Mouse (Mus musculus): ENCODE results near the gene Arhgap45.

Arhgap45 gene

DNA sequence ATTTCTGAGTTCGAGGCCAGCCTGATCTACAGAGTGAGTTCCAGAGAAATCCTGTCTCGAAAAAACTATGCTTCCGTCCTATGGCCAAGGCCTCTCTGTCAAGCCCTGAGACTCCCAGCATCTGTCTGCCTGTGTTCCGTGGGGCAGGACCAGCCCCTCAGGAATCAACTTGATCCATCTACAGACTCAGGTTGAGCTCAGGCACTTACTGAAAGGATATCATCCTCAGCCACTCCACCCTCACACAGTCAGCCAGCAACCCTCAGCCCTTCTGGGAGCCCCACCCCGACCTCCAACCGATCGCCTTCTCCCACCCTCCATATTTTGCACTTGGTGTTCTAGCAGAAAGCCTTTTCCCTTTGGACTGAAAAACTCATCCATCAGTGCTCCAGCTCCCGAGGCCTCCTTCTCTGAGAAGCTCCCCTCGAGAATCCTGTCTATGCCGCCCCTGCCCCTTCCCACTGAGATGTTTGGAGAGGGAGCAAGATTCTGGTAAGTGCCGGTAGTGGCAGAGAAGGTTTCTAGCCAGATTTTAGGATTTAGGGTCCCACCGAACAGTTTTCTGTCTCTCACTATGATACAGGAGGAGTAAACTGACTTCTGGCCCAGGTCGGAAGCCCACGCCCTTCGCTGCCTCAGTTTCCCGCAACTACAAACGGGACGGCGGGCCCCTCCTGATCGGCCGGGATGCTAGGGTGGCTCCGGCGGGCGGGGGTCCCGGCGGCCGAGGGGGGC, 28.5 kb upstream of the Arhgap45 start:
- DNase-seq = no peak

DNA sequence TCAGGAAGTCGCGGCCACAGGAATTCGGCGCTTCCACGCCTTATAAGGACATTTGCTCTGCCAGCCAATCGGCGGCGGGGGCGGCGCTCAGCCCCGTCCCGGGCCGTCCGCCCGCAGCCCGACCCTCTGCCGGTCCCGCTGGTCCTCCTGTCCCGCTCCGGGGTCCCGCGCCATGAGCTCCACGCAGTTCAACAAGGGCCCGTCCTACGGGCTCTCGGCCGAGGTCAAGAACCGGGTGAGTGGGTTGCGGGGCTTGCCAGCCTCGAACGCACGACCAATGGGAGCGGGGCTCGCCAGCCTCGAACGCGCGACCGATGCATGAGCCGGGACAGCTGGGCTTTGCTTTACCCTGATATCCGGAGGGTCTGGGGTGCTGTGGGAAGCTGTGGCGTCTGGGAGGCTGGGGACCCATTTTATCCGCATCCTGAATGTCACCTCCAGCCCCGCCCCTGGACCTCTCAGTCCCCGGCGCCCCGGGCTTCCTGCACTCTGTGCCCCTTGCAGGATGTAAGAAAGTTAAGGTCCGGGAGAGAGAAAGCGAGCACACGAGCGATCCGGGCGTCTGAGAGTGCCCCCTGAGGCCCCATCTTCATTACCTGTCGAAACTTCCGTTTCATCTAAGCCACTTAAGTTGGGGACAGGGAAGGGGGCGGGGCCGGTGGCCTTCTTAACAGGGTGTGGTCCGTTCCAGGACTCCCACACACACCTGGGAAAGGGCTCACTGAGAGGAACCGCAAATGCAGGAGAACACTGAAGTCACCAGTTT, 27.8 kb upstream of the Arhgap45 start, which contains the start of gene Cnn2:
Gene Cnn2 (plus strand): TSS at position 79 of the 766 bp plus-strand sequence.
- DNase-seq = peak; percentile 87

DNA sequence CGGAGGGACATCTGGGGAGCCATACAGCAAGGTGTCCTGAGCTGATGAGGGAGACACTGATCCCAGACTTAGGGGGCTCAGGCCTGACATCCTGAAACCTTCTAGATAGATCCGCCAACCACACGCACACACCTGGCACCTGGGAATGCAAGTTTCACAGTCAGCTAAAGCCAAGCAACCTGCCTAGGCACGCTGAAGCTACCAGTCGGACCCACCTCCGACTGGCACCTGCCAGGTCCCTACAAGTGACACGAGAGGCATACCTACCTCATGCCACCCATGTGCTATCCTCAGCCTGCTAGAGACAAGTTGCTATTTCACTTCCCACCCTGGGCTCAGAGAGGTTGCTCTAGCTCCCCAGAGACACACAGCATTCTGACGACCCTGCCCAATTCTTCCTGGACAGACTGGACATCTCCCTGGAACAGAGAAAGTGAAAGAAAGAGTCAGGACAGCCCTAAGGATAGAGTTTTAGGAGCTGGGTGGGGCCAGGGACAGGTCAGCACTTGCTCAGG, 27.1 kb upstream of the Arhgap45 start:
- no peak for DNase-seq

DNA sequence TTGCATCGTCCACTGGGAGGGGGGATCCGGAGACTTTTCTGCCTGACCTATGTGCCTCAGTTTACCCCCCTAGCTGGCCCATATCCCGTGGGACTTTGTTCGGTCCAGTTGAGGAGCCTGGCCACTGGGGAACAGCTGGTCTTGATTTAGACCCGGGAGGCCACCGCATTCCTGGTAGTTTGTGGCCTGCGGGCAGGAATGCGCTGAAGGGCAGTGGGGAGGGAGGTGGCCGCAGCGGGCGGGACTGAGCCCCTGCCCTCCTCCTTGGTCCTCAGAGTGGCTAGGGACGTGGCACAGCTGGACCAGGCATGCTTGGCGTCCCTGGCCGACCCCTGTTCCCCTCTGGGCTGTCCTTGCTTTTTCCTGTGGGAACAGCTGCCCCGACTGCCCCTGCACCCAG, 26.6 kb upstream of the Arhgap45 start:
- peak; percentile 63 for DNase-seq

DNA sequence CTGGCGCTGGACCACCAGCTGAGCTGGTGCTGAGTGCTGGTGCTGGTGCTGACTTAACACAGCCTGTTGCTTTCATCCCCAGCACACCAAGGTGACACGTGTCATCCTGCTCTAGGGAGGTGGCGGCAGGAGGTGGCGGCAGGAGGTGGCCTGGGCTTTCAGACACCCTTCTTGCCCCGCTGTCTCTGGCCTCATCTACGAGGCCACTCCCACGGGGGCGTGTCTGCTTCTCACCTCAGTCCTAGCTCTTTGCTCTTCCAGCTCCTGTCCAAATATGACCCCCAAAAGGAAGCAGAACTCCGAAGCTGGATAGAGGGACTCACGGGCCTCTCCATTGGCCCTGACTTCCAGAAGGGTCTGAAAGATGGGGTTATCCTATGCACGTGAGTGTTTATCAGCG, 25.4 kb upstream of the Arhgap45 start:
- no peak for DNase-seq

DNA sequence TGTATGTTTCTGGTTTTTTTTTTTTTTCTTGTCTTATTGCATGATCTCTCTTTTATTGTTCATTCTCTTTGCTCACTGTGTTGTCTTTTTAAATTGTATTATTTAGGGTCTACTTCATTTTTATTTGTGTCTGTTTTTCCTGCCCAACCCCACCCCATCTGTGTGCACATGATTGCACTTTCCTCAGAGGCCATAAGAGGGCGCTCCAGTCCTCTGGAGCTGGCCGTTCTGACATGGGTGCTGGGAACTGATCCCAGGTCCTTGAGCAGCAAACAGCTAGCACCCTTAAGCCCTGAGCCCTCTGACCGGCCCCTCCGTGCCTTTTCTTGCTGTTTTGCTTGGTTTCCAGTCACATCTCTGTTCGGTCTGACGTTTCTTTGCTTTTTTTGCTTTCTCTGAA, 24.9 kb upstream of the Arhgap45 start:
- DNase-seq = no peak

DNA sequence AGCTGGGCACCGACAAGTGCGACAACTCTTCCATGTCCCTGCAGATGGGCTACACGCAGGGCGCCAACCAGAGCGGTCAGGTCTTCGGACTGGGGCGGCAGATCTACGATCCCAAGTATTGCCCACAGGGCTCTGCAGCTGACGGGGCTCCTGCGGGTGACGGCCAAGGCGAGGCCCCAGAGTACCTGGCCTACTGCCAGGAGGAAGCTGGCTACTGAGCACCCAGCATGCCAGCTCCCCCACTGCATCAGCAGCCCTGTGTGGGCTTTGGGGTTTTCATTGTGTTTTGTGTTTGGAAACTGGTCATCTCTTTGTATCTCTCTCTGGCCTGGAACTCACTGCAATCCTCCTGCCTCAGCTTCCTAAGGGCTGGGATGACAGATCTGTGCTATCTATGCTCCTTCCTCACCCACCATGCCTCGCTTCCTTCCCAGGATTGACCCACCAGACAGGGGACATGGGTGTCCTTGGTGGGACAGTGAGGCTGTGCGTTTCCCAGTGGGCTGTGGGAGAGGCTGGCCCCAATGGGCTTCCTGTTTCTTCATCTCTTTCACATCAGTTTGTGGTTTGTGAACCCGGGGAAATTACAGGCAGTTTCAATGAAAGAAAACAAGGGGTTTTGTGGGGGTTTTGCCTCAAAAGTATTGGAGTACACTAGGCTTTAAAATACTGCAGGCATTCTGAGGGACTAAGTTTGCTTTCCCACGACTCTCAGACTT, 21.9 kb upstream of the Arhgap45 start:
- DNase-seq = peak; percentile 64

DNA sequence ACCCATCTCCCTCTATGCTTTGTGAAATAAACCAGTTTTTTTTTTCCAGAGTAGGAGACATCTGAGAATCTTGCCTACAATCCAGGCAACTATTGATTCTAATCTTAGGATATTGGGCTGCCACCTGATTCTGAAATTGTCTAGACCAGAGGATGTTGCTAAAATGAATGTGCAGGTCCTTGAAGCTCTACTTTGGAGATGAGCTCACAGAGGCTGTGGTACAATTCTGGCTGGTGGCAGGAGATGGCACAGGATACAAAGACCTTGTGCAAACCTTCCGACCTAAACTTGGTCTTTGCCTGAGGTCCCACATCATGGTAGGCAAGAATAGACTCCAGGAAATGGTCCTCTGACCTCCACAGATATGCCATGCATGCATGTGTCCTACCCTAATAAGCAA, 20.8 kb upstream of the Arhgap45 start:
- no peak for DNase-seq

DNA sequence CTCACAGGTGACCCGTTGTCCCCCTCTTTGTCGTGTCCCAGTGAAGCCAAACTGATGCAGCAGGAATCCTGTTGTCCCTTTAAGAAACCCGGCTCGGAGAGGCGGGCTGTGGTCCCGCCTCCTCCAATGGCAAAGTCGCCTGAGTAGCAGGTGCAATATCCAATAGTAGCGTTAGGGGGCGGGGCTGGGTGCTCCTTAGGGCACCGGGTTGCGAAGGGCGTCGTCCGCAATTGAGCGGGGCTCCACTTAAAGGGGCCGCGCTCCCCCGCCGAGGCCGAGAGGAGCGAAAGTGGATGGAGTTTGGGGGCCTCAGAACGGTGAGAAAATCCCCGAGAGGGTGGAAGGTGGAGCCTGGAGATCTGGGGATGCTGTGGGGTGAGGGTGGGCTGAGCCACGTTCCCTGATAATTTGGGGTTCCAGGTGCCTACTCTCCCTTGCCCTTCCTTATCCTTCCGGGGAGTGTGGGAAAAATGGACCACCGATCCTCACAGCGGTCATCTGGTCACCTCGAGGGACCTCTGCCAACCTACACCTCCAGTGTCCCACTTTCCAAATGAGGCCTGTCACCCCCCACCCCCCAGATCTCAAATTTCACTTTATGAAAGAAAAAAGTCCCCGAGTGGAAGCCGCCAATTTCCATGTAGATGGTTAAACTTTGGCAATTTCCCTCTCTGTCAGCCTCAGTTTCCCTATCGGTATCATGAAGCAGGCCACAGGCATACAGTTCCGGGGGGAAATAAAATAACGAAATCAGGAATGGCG, 20.0 kb upstream of the Arhgap45 start, which contains the start of gene Abca7:
Gene Abca7 (plus strand): TSS at position 223 of the 762 bp plus-strand sequence.
- peak; percentile 97 for DNase-seq

DNA sequence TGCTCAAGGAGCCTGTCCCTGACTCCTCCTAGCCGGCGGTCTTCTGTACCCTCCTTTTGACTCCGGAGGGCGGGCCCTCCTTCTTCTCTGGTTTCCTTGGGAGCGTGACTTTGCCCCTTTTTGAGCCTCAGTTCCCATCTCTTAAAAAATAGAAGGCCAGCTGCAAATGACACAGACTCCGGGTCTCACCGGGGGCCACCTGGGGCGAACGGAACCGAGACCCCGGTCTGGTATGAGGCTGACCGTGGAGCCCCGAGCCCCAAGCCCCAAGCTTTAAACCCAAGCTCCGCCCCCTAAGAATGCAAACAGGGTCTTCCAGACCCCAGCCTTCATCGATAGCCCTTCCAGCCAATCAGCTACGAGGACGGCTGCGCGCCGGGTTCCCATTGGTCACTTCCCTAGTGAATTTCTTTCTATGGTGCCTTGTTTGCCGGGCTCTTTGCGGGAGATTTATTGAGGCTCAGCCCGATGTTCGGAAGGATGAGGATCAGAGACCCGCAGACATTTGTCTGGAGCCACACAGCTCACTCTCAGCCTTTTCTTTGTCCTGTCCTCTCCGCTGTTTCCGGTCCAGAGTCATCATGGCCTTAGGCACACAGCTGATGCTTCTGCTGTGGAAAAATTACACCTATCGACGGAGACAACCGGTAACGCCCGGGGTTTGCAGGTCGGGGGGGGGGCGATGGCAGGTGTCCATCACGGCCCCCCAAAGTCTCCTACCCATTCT, 19.3 kb upstream of the Arhgap45 start:
- peak; percentile 80 for DNase-seq

DNA sequence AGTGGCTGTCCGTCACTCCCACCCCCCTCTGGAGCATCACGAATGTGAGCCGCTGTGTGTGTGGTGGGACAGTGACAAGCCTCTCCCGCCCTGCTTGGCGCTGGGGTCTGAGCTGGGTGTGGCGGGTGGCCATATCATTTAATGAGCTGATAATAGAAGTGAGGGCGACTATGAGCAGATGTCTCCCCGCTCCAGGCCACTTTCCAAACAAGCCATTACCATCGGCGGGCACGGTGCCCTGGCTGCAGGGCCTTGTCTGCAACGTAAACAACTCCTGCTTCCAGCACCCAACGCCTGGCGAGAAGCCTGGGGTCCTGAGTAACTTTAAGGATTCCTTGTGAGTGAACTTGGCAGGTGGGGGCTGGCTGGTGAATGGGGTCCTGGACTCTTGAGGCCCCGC, 18.6 kb upstream of the Arhgap45 start:
- DNase-seq = no peak

DNA sequence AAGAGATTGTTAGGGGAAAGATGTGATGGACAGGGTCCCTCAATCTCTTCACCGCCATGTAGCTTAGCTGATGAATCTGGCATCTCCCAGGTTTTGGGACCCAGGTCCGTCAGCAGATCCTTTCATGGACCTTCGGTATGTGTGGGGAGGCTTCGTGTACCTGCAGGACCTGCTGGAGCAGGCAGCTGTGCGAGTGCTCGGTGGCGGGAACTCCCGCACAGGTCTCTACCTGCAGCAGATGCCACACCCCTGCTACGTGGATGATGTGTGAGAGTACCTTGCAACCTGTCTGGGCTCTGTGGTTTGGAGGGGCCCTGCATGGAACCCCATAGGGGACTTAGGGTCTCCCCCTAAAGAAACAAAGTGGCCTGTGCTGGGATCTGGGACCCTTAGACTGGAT, 14.5 kb upstream of the Arhgap45 start:
- no peak for DNase-seq

DNA sequence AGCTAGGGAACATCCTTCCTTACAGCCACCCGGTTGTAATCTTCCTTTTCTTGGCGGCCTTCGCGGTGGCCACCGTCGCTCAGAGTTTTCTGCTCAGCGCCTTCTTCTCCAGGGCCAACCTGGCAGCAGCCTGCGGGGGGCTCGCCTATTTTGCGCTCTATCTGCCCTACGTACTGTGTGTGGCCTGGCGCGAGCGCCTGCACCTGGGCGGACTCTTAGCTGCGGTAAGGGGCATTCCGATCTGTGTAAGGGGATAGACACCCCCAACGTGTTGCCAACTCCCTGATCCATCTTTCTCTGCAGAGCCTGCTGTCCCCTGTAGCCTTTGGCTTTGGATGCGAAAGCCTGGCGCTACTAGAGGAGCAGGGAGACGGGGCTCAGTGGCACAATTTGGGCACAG, 13.6 kb upstream of the Arhgap45 start:
- no peak for DNase-seq

DNA sequence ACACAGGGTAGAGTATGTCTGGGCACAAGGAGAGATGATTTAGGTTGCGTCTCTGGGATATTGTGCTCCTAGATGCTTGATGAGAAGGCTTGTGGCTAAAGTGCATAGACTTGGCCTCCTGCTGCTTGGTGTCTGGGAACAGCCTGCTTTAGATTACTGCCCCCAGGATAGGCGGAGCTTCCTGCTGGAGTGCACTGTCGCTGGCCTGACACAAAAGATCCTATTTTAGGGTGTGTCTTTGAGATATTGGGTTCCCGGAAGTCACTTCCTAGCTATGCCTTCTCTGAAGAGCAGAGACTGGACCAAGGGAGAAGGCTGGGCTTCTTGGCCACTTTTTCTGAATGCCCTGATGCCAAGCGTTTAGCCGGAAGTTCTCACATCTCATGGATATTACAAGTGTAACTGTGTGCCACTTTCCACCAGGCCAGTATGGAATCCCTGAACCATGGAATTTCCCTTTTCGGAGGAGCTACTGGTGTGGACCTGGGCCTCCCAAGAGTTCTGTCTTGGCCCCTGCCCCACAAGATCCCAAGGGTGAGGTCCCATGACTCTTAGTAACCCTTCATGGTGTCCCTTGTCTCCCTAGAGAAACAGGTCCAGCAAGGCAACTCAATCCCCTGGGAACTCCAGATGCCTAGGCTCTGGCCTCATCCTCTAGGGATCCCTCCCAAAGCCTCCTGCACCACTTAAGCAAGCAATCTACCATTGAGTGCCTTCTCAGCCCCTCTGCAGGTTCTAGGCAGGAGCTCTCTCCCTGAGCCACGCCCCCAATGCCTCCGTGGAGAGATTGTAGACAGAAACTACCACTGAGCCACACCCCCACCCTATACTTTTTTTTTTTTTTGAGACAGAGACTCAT, 12.8 kb upstream of the Arhgap45 start:
- no peak for DNase-seq

DNA sequence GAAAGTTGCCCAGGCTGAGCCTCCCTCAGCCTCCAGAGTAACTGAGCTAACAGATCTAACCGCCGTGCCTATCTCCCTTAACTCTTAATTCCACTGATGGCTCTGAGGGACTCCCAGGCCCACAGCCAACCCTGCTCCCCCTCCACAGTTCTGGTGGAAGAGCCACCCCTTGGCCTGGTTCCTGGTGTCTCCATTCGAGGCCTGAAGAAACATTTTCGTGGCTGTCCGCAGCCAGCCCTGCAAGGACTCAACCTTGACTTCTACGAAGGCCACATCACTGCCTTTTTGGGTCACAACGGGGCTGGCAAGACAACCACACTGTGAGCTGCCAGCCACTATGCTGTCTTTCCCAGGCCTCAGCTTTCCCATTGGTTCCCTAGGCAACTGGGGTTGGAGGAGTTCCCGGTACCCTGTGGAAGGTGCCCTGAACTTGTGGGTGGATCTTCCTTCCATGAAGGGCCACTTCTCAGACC, 12.2 kb upstream of the Arhgap45 start:
- DNase-seq = no peak

DNA sequence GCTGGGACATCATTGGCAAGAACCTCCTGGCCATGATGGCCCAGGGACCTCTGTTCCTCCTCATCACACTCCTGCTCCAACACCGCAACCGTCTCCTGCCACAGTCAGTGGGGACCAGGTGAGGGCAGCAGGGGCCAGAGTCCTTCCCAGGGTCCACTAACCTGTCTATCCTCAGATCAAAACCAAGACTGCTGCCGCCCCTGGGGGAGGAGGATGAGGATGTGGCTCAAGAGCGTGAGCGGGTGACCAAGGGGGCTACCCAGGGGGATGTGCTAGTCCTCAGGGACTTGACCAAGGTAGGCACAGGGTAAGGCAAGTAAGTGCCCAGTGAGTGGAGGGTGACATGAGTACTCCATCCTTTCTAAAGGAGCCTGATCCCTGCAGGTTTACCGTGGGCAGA, 4.7 kb upstream of the Arhgap45 start:
- DNase-seq = no peak

DNA sequence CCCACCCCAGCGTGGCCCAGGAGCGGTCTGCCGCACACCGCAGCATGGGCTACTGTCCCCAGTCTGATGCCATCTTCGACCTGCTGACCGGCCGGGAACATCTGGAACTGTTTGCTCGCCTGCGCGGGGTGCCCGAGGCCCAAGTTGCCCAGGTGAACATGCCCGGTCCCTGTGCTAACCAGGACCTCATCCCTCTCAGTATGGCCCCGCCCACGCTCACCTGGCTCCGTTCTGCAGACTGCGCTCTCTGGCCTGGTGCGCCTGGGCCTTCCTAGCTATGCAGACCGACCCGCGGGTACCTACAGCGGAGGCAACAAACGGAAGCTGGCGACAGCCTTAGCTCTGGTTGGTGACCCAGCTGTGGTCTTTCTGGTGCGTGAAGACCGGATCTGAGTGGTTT, 2.8 kb upstream of the Arhgap45 start:
- no peak for DNase-seq

DNA sequence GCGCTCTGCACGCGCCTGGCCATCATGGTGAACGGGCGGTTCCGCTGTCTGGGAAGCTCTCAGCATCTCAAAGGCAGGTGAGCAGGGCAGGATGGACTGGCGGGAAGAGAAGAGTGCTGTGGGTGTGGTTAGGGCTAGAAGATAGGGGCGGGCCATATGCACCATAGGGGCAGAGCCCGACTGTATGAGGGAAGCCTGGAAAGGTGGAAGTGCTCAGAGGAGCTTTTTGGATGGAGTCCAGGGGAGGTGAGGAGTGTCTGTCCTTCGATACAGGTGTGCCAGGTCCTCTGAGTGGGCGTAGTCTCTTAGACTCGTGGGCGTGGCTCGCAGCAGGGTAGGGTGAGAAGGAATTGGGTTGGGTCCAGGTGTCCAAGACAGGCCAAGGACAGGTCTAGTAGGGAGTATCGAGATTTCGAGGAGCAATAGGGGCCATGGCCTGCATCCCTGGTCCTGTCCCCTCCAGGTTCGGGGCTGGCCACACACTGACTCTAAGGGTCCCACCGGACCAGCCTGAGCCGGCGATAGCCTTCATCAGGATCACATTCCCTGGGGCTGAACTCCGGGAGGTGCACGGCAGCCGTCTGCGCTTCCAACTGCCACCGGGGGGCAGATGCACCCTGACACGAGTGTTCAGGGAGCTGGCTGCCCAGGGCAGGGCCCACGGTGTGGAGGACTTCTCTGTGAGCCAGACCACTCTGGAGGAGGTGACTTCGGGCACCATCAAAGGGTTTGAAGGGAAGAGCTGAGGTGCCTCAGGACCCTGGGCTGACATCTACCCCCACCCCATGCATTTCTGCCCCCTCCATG, 1.8 kb upstream of the Arhgap45 start:
- no peak for DNase-seq

DNA sequence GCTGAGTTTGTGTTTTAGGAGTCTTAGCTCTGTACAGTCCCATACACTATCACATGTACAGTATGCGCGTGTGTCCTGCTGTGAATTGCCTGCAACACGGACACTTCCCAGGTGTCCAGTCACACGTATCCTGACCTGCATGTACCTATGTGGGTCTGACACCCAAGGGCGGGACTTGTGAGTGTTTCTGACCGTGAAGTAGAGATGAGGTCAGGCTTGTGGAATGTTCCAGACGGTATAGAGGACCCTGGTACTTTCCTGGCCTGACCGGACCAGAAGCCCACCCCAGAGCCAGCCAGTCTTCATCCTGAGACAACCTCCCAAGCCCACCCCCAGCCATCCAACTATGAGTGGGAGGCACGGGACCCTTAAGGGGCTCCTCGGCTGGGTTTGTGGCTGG, 870 bp upstream of the Arhgap45 start:
- DNase-seq = no peak

DNA sequence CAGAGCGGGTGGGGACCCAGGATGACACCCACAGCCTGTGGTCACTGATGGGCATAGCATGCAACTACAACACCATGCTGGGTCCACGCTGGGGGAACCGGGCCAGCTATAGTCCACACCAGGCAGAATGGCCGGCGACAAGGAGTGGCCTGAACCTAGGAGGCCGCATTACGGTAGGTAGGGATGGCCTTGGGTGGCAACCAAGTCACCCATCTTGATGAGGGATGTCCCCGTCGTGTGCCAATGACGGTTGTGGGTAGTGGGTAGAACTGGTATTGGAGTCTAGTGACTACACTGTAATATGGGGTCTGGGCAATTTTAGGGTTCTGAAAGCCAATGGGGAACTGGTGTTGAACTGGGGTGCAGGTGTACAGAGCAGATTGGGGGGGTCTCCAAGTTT, 478 bp downstream of the Arhgap45 start:
- DNase-seq = no peak
